Mouse (Mus musculus) G1E (cell line): ENCODE measurements around the gene Mettl6. TPM values are rescaled to one million over a fixed set of nuclear protein-coding genes. Genes with fewer than 3 reads are reported as not detected.

ENCODE experiments used
- ATAC-seq: 2 replicates; pipeline ENCODE4 v1.8.0; 2016; ENCODE audit warnings: mild to moderate bottlenecking; ENCODE audit not compliant: insufficient number of reproducible peaks, poor library complexity, low FRiP score, severe bottlenecking; ENCODE audit errors: extremely low read depth
- DNase-seq: peaks from one replicate; pipeline ENCODE4 v3.0.0; 2012; ENCODE audit warnings: low spot score
- H3K27me3 ChIP-seq: 2 replicates; pipeline ENCODE4 v1.6.1; 2012; ENCODE audit warnings: mild to moderate bottlenecking, low read length, inconsistent platforms; ENCODE audit not compliant: insufficient read depth
- H3K36me3 ChIP-seq: replicated peaks from 2 replicates; pipeline ENCODE3; 2012; ENCODE audit warnings: mild to moderate bottlenecking, inconsistent platforms
- H3K4me1 ChIP-seq: 2 replicates; pipeline ENCODE4 v1.6.1; 2012; ENCODE audit warnings: low read depth, low read length, inconsistent platforms, mixed read lengths; ENCODE audit not compliant: insufficient read depth
- H3K4me3 ChIP-seq: 2 replicates; pipeline ENCODE4 v1.5.1; 2012; ENCODE audit warnings: low read depth, mild to moderate bottlenecking, inconsistent platforms, low read length, moderate library complexity, mixed read lengths
- H3K9me3 ChIP-seq: replicated peaks from 2 replicates; pipeline ENCODE4 v1.6.1; 2012; ENCODE audit warnings: inconsistent platforms
- POLR2AphosphoS5 ChIP-seq: IDR thresholded peaks from 2 replicates; pipeline ENCODE4 v1.6.1; 2012; ENCODE audit warnings: low read depth, low read length, inconsistent platforms; ENCODE audit not compliant: insufficient replicate concordance
- polyA plus RNA-seq: library from polyadenylated mRNA; stranded (reverse); fragments of >175 nt; gene quantifications from 2 replicates; pipeline ENCODE4 v1.2.3, GENCODE M21; 2012
- total RNA-seq, 2 experiments: library from RNA; stranded (forward) in 1 of 2; stranded (reverse) in 1 of 2; fragments of 200-1000 nt in 1 of 2; fragments of >200 nt in 1 of 2; fragmentation: Nextera tagmentation in 1 of 2; gene quantifications; 2 replicates each; pipeline ENCODE4 v1.2.3; 2014 to 2017

Gene Mettl6
- total and polyA plus RNA-seq, 3 experiments, result 3.1 to 76.5 (median 57.2) TPM

DNA sequence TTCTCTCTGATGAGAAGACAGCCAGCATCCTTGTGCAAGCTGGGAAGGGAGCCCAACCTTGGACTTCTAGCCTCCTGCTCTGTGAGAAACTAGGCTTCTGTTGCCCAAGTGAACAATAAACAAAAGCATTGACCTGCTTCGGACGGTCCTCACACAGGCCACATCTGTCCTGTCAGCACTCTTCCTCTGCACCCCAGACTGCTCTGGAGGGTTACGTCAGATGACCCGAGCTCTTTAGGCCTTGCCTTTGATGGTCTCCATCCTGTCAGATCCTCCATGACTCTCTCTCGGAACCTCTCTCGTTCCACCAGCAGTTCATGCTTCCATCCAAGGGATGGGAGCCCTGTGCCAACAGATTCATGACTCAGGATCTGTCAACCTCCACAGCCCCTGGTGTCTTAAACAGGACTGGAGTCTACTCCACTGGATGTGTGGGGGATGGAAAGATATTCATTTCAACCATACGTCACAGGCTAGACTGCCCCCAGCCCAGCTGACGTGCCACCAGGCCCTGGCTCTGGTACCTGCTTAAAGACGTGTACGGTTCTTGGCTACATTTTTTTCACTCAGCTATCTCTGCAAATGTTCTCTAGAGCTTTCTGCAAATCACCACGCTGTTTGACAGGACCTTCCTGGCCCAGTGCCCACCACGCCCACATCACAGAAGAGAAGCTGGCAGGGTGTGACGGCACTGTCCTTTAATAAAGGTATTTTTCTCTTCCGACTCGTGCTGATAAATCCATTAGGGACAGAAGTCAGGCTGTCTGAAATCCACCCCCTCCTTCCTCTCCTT, 66.4 kb downstream of the Mettl6 start:
- DNase-seq (no peak), ATAC-seq (no peak)
- Histone ChIP-seq H3K27me3 (peaks cover 23% of the 10 kb centered on the region), H3K9me3 (no peaks in the 10 kb centered on the region), H3K36me3 (no peaks in the 10 kb centered on the region), H3K4me1 (peaks cover 18% of the 10 kb centered on the region; the same call in 1 of the 2 replicates), H3K4me3 (no peak overlapping the region)
- no peak for TF ChIP-seq POLR2AphosphoS5

Other genes with a start within 250 kb of the Mettl6 start
- 11.7 and 13.2 TPM in 2 replicates for gene Phf7, start 243.7 kb downstream of the Mettl6 start, total RNA-seq (2014; fragmentation: Nextera tagmentation)
- 5.8 and 6.5 TPM in 2 replicates for gene Phf7, start 243.7 kb downstream of the Mettl6 start, total RNA-seq (2017)
- 1.7 and 1.9 TPM in 2 replicates for gene Phf7, start 243.7 kb downstream of the Mettl6 start, polyA plus RNA-seq
- 26.4 and 47.0 TPM in 2 replicates for gene Bap1, start 243.6 kb downstream of the Mettl6 start, total RNA-seq (2014; fragmentation: Nextera tagmentation)
- gene Bap1, start 243.6 kb downstream of the Mettl6 start, total RNA-seq (2017), result 42.5 and 45.9 TPM in 2 replicates
- gene Bap1, start 243.6 kb downstream of the Mettl6 start, polyA plus RNA-seq, result 65.7 and 66.3 TPM in 2 replicates
- not detected in 2 replicates for gene Dnah1, start 171.1 kb downstream of the Mettl6 start, total RNA-seq (2014; fragmentation: Nextera tagmentation)
- gene Dnah1, start 171.1 kb downstream of the Mettl6 start, total RNA-seq (2017), result under 0.01 TPM in 2 replicates
- not detected in 2 replicates for gene Dnah1, start 171.1 kb downstream of the Mettl6 start, polyA plus RNA-seq
- 46.9 and 72.7 TPM in 2 replicates for gene Capn7, start 158.4 kb downstream of the Mettl6 start, total RNA-seq (2014; fragmentation: Nextera tagmentation)
- 62.5 and 66.6 TPM in 2 replicates for gene Capn7, start 158.4 kb downstream of the Mettl6 start, total RNA-seq (2017)
- 6.2 and 6.6 TPM in 2 replicates for gene Capn7, start 158.4 kb downstream of the Mettl6 start, polyA plus RNA-seq
- not detected in 2 replicates for gene Sh3bp5, start 59.0 kb downstream of the Mettl6 start, total RNA-seq (2014; fragmentation: Nextera tagmentation)
- gene Sh3bp5, start 59.0 kb downstream of the Mettl6 start, total RNA-seq (2017), result 0.23 and 0.33 TPM in 2 replicates
- gene Sh3bp5, start 59.0 kb downstream of the Mettl6 start, polyA plus RNA-seq, result 0.22 and 0.37 TPM in 2 replicates
- gene Eaf1, start 641 bp downstream of the Mettl6 start, total RNA-seq (2014; fragmentation: Nextera tagmentation), result 32.8 and 44.3 TPM in 2 replicates
- 42.3 and 49.0 TPM in 2 replicates for gene Eaf1, start 641 bp downstream of the Mettl6 start, total RNA-seq (2017)
- 182 and 228 TPM in 2 replicates for gene Eaf1, start 641 bp downstream of the Mettl6 start, polyA plus RNA-seq
- not detected in 2 replicates for gene Colq, start 96.3 kb upstream of the Mettl6 start, total RNA-seq (2014; fragmentation: Nextera tagmentation)
- gene Colq, start 96.3 kb upstream of the Mettl6 start, total RNA-seq (2017), result 0.06 and 0.44 TPM in 2 replicates
- not detected in 2 replicates for gene Colq, start 96.3 kb upstream of the Mettl6 start, polyA plus RNA-seq
- gene Gm49387, start 145.8 kb upstream of the Mettl6 start, total RNA-seq (2014; fragmentation: Nextera tagmentation), result not detected in 2 replicates
- gene Gm49387, start 145.8 kb upstream of the Mettl6 start, total RNA-seq (2017), result not detected in 2 replicates
- not detected in 2 replicates for gene Gm49387, start 145.8 kb upstream of the Mettl6 start, polyA plus RNA-seq
- 11.9 and 17.1 TPM in 2 replicates for gene Btd, start 146.0 kb upstream of the Mettl6 start, total RNA-seq (2014; fragmentation: Nextera tagmentation)
- 14.5 and 14.7 TPM in 2 replicates for gene Btd, start 146.0 kb upstream of the Mettl6 start, total RNA-seq (2017)
- gene Btd, start 146.0 kb upstream of the Mettl6 start, polyA plus RNA-seq, result 2.9 and 4.2 TPM in 2 replicates
- gene Hacl1, start 146.2 kb upstream of the Mettl6 start, total RNA-seq (2014; fragmentation: Nextera tagmentation), result 29.7 and 34.3 TPM in 2 replicates
- gene Hacl1, start 146.2 kb upstream of the Mettl6 start, total RNA-seq (2017), result 41.8 and 53.3 TPM in 2 replicates
- 1.8 and 1.9 TPM in 2 replicates for gene Hacl1, start 146.2 kb upstream of the Mettl6 start, polyA plus RNA-seq